Mouse (Mus musculus) stomach, postnatal 0 days (tissue): Measurements from ENCODE around the gene Phc1.

ENCODE experiments used
- CTCF ChIP-seq: IDR thresholded peaks from 2 replicates; pipeline ENCODE4 v1.5.1; 2016; ENCODE audit warnings: antibody characterized with exemption, low read depth, mild to moderate bottlenecking, moderate library complexity
- EP300 ChIP-seq: optimal IDR thresholded peaks from 2 replicates; pipeline ENCODE3; 2016; ENCODE audit warnings: antibody characterized with exemption

- TF ChIP-seq EP300 (no peak), CTCF (no peak)
Measured at GRCm38 (mm10) chr6:122294290-122294689, 46.1 kb downstream of the Phc1 start.
